Mouse (Mus musculus): ENCODE data around the gene Txndc17.

Txndc17 gene

DNA sequence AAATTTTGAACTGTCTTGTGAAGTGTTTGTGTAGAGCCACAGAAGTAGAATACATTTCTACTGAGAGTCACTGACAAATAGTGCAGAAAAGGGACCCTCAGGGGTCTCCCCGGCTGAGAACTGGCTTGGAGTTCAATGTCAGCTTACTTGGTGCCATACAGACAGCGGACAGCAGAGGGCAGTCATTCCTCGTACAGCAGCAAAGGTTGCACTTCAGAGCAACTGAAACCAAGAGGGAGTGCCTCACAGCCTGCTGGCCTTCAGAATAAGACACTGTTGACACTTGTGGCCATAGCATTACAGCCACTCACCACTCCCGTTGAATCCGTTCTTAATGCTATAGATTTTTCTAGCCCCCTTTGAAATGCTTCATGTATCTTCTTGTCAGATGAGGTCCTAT is 17.5 kb downstream of the Txndc17 start:
- DNase-seq: peak; percentile 89

GRCm38 (mm10) chr11:72226020-72226791 is 18.9 kb downstream of the Txndc17 start:
- no peak for DNase-seq

- no peak for DNase-seq
Observed at GRCm38 (mm10) chr11:72226901-72227300, 19.6 kb downstream of the Txndc17 start.

- DNase-seq: no peak
Observed at GRCm38 (mm10) chr11:72228513-72228912, 21.2 kb downstream of the Txndc17 start.

DNA sequence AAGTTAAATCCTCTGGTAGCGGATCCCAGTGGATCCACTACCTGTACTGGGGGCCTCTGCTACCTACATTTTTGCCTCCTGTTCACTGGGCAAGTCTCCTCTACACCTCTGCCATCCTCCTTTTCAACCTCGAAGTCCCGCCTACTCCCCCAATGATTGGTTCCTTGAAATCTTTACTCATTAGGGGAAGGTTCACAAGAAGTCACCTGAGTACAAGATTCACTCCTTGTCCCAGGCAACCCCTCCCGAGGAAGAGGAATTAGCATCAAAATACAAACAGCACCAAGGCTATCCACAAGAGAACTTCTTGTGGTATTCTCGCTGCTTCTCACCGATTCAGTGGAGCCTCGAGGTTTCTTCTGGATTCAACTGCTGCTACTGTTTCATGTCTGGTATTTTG is 24.7 kb downstream of the Txndc17 start:
- no peak for DNase-seq

- DNase-seq: no peak
Observed at GRCm38 (mm10) chr11:72232991-72233390, 25.6 kb downstream of the Txndc17 start.

GRCm38 (mm10) chr11:72234013-72234412 is 26.7 kb downstream of the Txndc17 start:
- DNase-seq: no peak

DNA sequence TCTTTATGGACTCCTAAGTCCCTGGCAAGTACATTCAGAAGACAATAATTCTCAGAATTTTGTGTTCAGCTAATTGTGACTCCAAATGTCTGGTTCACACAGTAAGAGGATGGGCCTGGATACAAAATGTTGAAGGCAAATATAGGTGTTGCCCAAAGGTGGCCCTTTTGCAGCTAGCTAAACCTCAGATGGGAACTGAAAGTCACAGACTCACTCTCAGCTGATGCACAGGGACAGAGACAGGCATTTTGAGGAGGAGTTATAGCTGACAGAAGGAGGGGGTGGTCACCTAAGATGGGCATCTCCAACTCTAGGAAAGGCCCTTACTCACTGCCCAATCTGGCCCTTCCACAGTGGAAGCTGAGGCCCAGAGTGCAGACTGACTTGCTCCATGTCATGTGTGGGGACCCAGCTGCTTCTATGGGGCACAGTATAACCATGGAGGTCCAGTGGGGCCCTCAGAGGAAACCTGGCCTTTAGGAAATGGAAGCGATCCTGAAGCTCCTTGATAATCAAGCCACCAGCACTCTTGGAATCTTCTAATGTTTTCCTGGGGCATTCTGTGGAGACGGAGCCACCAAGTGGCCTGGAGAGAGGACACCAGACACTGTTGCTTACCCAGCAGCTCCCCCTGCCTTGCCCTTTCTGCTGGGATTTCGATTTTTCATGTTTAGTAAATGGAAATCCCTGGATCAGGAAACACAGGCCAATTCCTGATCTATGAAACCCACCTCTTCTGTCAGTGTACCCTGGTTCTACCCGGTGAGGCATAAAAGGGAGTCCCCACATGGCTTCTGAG is 32.9 kb downstream of the Txndc17 start:
- DNase-seq: no peak

DNA sequence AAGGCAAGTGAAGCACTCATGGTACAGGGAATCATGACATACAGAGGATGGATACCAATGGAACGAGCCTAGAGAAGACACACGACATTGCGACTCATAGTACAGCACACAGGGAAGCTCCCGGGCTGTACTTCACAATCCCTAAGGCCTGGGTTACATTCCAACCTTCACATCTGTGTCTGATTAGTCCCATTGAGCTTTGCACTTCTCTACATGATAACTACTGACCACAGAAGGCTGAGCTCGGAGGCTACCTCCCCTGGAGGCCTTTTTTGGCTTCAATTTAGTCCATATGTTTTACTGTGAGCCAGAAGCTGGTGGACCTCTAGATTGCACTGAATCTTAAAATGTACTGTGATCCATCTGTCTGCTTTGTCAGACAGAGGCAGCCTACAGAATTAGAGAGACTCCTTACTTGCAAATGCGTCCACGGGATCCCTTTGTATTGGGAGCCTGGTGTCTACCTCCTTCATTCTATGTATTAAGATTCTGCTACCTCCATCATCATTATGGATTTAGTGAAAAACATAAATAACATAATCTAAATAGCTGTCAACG is 37.9 kb downstream of the Txndc17 start:
- no peak for DNase-seq

- no peak for DNase-seq
Observed at GRCm38 (mm10) chr11:72255629-72256028, 48.3 kb downstream of the Txndc17 start.

DNA sequence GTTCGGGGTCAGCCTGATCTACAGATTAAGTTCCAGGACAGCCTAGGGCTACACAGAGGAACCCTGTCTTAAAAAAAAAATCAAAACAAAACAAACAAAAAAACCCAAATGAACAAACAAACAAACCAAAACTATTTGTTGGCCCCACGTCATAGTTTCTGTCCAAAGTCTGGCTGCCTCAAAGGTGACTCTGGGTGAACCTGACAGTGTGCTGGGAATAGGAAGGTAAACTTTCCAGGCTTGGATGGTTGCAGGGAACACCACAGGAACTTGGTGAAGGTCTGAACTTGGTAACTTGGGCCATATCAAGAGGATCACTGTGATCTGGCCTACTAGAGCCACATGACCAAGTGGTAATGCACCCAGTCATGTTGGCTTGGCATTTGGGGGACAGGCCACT is 49.1 kb downstream of the Txndc17 start:
- no peak for DNase-seq
